Mouse (Mus musculus) midbrain, embryonic 10.5 days (tissue): ENCODE results near the gene Gm48552. TPM values are rescaled to one million over a fixed set of nuclear protein-coding genes. Genes with fewer than 3 reads are reported as not detected.

ENCODE experiments used
- microRNA-seq: library from miRNA; unstranded; fragments of <30 nt; microRNA quantifications from one replicate; pipeline ENCODE4, GENCODE M21; 2017
- polyA plus RNA-seq: library from polyadenylated mRNA; unstranded; fragments of >200 nt; fragmentation: Nextera tagmentation; extraction: Ambion mirVana; gene quantifications from 2 replicates; pipeline ENCODE4 v1.2.1, GENCODE M21; 2016

Gm48552 gene
- polyA plus RNA-seq, 1 experiment from 2014 or later: 1.7 TPM

Small RNA genes within 50 kb of the gene (microRNA-seq; reads per million reads assigned to microRNA genes)
- not detected for gene Mir1191b
- not detected for gene Mir6913

Other genes starting within 250 kb of the Gm48552 start
- 61.4 and 68.5 TPM in 2 replicates for gene Pias4, start 221.1 kb upstream of the Gm48552 start, polyA plus RNA-seq
- gene Eef2, start 212.4 kb upstream of the Gm48552 start, polyA plus RNA-seq: 528 and 571 TPM in 2 replicates
- 52.7 and 53.3 TPM in 2 replicates for gene Dapk3, start 206.0 kb upstream of the Gm48552 start, polyA plus RNA-seq
- gene 4930442H23Rik, start 205.2 kb upstream of the Gm48552 start, polyA plus RNA-seq: 0.09 TPM in 1 of 2 replicates, not detected in the other
- gene Nmrk2, start 187.0 kb upstream of the Gm48552 start, polyA plus RNA-seq: not detected in 2 replicates
- gene Atcay, start 158.2 kb upstream of the Gm48552 start, polyA plus RNA-seq: 8.7 and 17.1 TPM in 2 replicates
- 3.5 and 6.3 TPM in 2 replicates for gene Zfr2, start 155.8 kb upstream of the Gm48552 start, polyA plus RNA-seq
- gene Matk, start 136.1 kb upstream of the Gm48552 start, polyA plus RNA-seq: 3.7 and 4.2 TPM in 2 replicates
- gene Mrpl54, start 122.1 kb upstream of the Gm48552 start, polyA plus RNA-seq: 229 and 258 TPM in 2 replicates
- gene Apba3, start 122.0 kb upstream of the Gm48552 start, polyA plus RNA-seq: 50.5 and 55.5 TPM in 2 replicates
- 6.5 and 6.9 TPM in 2 replicates for gene Tjp3, start 97.4 kb upstream of the Gm48552 start, polyA plus RNA-seq
- 55.0 and 60.8 TPM in 2 replicates for gene Pip5k1c, start 96.0 kb upstream of the Gm48552 start, polyA plus RNA-seq
- gene Cactin, start 67.9 kb upstream of the Gm48552 start, polyA plus RNA-seq: 53.5 and 53.6 TPM in 2 replicates
- 2.9 and 3.3 TPM in 2 replicates for gene Tbxa2r, start 60.3 kb upstream of the Gm48552 start, polyA plus RNA-seq
- gene Gipc3, start 45.7 kb upstream of the Gm48552 start, polyA plus RNA-seq: not detected in 2 replicates
- gene Hmg20b, start 38.5 kb upstream of the Gm48552 start, polyA plus RNA-seq: 102 and 115 TPM in 2 replicates
- gene Mfsd12, start 31.5 kb upstream of the Gm48552 start, polyA plus RNA-seq: 9.3 and 10.6 TPM in 2 replicates
- 0.38 and 0.39 TPM in 2 replicates for gene 4930404N11Rik, start 23.2 kb upstream of the Gm48552 start, polyA plus RNA-seq
- 138 and 146 TPM in 2 replicates for gene Fzr1, start 10.5 kb upstream of the Gm48552 start, polyA plus RNA-seq
- gene Dohh, start 4.6 kb upstream of the Gm48552 start, polyA plus RNA-seq: 93.4 and 98.7 TPM in 2 replicates
- gene Gm48551, start 4.5 kb upstream of the Gm48552 start, polyA plus RNA-seq: 2.9 and 3.4 TPM in 2 replicates
- 1.7 and 2.3 TPM in 2 replicates for gene Smim24, start 4.0 kb downstream of the Gm48552 start, polyA plus RNA-seq
- 8.7 and 11.7 TPM in 2 replicates for gene Nfic, start 66.6 kb downstream of the Gm48552 start, polyA plus RNA-seq
- 5.0 and 10.8 TPM in 2 replicates for gene Celf5, start 93.7 kb downstream of the Gm48552 start, polyA plus RNA-seq
- 84.5 and 87.5 TPM in 2 replicates for gene Ncln, start 107.4 kb downstream of the Gm48552 start, polyA plus RNA-seq
- 0.37 and 0.89 TPM in 2 replicates for gene S1pr4, start 111.1 kb downstream of the Gm48552 start, polyA plus RNA-seq
- gene Gna15, start 135.2 kb downstream of the Gm48552 start, polyA plus RNA-seq: 0.53 and 0.85 TPM in 2 replicates
- gene Gna11, start 156.2 kb downstream of the Gm48552 start, polyA plus RNA-seq: 70.7 and 73.7 TPM in 2 replicates
- gene Aes, start 170.5 kb downstream of the Gm48552 start, polyA plus RNA-seq: 334 and 467 TPM in 2 replicates
- gene Tle2, start 185.6 kb downstream of the Gm48552 start, polyA plus RNA-seq: 9.7 and 13.5 TPM in 2 replicates
- gene Tle6, start 212.1 kb downstream of the Gm48552 start, polyA plus RNA-seq: 6.0 and 8.8 TPM in 2 replicates
- gene BC025920, start 217.3 kb downstream of the Gm48552 start, polyA plus RNA-seq: 1.4 and 2.0 TPM in 2 replicates
- gene Sirt6, start 238.8 kb downstream of the Gm48552 start, polyA plus RNA-seq: 49.3 and 58.7 TPM in 2 replicates
- gene Ankrd24, start 239.5 kb downstream of the Gm48552 start, polyA plus RNA-seq: 5.8 and 5.9 TPM in 2 replicates